Mouse (Mus musculus) spleen, postnatal 10 days (tissue): ENCODE measurements around the gene Negr1.

Experiments used
- DNase-seq, 2 experiments: peaks; one replicate each; pipeline ENCODE4 v3.0.0; 2021 to 2022; ENCODE audit warnings: low spot score in 2 of 2

The Negr1 gene

DNA sequence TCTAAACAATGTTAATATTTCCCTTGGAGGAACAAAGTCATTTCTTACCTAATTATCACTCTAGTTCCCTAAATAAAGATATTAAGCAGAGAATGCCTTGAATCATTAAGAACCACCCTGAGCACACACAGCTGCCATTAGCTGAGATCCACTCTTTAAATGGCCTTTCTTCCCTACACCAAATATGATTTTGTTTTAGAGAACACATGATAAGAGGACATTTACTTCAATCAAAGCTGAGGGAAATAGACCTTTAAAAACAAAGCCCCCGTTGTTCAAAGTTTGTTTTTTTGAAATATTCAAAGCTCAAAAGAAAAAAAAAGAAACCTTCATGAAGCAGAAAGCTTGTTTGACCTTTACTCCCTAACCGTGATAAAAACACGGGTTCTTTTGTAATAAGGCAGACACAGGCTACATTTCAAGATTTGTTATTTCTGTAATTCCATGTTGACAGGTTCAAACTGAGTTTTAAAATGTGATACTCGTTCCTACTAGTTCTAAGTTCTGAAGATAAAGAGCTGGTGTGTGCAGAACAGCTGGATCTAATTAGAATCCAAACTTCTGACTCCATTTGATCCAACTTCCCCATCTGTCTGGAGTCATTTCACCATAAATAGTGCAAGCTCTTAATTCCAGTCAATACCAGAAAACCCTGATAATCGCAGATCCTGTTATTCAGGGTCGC lies 544.1 kb downstream of the Negr1 start:
- DNase-seq = no peak

DNA sequence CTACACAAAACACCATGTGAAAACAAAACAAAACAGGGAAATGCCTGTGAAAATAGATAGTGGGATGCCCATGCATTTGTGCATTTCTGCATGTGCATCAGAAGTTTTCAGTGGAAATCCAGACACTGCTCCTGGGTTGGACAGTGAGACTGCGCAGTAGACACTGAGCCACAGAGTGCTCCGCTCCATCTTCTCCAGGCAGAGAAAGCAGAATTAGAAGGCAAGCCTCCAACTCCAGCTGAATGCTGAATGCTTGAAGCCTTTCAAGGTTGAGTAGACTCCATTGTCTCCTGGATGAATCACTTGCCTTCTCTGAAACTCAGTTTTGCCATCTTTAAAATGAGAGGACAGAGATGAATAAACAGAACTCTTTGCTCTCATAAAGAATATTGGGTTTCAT lies 546.6 kb downstream of the Negr1 start:
- DNase-seq = no peak

DNA sequence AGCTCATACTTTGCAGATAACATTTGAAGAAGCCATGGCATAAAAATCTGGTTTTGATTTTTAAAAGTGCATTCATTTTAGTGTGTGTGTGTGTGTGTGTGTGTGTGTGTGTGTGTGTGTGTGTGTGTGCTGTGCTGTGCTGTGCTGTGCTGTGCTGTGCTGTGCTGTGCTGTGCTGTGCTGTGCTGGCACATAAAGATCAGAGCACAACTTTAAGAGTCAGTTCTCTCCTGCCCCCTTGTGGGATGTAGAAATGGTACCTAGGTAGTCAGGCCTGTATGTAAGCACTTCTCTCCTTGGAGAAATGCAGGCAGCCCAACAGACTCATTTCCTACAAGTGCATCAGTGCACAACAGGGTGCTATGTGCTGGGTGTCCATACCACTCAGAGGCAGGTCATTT lies 547.7 kb downstream of the Negr1 start:
- peak in 1 of 2 experiments; percentile 39 for DNase-seq

DNA sequence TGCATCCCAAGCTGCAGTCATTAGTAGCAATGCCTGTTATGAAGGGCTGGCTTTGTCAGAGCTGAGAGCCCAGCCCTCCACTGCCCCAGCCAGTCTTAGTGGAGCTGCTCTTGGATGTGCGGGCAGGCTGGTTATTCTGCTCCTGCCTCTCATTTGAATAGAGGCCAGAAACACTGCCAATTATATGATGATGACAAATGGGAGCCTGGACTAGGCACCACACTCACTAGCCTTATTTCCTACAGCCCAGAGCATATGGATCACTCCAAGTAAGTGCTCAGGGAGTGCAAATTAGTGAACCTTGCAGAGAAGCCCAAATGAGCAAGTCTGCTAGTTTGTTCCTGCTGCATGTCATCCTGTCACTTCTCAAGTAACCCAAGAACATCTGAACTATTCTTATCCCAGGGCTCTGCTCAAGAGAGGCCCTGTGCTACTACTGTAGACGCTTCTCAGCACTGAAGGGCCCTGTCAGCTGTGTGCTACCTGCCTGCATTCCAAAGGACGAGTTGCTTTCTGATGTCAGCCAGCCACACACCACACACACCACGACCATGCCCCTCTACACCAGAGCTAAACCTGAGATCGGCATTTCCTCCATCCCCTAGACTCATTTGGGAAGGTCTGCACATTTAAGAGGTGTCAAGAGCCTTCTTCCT lies 553.6 kb downstream of the Negr1 start:
- DNase-seq = no peak

DNA sequence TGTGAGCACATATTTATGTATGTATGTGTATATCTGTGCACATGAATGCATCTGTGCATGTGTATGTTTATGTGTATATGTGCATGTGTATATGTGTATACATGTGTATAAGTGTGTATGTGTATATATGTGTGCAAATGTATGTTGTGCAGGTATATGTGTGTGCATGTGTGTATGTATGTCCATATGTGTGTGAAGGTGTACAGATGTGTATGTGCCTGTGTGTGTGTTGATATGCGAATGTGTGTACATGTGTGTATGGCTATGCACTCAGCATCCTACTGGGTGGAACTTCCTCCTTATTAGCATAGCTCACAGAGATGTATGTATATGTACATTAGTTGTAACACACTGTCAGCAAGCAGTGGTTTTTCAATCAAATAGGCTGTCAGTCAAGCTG lies 554.4 kb downstream of the Negr1 start:
- DNase-seq = no peak

DNA sequence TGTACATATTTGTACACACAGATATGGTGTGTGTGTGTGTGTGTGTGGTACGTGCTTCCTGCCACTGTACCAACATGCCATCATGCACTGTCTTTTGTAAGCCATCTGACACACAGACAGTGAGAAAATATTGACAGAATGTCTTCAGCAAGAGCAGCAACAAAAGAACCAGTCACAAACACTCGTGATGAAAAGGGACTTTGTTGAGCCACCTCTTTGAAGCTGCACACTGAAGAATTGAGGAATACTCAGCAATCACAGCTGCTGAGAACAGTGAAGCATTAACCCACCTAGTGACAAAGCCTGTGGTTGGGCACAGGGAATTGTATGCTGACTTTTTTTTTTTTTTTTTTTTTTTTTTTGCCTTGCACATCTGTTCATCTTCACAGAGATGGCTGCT lies 558.3 kb downstream of the Negr1 start:
- DNase-seq = no peak

DNA sequence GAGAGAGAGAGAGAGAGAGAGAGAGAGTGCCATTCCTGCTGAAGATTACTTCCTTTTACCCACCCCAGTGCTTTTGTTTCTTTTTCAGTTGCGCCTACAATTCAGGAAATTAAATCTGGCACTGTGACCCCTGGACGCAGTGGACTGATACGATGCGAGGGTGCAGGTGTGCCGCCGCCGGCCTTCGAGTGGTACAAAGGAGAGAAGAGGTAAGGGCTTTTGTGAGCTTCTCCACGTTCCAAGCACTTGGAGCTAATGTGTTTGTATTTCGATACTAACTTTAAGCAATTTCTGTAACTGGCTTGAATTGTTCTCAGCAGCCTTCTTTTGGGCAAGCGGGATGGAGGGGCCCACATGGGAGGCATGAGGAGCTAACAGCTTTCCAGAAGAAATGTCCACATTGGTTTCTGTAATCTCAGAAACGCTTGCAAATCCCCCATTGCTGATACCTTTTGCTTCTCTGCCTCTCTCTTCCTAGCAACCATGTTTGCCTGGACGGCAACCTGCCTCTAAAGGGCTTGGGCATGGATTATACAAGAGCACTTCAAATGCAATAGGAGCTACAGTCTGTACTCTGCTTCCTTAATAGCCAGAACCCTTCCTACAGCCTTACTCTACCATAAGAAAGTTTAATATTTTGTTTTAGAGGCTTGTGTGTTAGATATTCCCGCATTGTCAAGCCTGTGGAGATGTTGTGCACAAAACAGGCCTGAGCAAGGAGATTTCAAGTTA lies 584.7 kb downstream of the Negr1 start:
- DNase-seq = no peak

DNA sequence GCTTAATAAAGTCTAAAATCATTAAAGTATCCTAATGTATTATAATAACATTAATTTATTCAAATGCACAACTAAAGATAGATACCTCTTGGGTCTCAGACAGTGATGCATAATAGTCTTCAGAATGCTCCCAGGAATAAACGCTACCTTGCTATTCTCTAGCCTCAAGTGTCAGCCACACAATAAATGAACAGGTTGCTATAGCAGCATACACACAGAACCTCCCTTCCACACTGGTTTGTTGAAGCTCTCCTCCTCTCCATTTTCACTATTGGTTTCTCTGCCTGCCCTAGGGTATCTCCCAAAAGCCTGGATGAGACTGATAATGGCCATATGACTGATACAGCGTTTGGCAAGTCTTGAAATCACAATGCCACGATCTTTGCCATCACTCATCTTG lies 593.3 kb downstream of the Negr1 start:
- no peak for DNase-seq

DNA sequence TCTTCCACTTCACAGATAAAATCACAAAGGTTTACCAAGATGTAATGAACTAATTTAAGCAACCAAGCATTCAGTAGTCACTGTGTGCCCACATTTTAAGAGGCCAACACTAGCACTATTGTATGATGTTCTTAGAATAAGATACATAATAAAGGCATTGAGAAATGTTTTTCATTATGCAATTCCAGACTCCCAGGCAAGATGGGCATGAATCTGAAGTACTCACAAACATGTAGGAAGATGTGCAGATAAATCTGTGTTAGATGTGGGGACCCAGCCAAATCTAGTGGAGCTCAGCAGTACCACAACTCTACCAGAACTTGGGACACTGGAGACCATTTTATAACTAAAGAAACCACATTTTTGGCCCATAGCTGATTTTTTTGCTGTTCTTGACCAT lies 593.9 kb downstream of the Negr1 start:
- DNase-seq = no peak

DNA sequence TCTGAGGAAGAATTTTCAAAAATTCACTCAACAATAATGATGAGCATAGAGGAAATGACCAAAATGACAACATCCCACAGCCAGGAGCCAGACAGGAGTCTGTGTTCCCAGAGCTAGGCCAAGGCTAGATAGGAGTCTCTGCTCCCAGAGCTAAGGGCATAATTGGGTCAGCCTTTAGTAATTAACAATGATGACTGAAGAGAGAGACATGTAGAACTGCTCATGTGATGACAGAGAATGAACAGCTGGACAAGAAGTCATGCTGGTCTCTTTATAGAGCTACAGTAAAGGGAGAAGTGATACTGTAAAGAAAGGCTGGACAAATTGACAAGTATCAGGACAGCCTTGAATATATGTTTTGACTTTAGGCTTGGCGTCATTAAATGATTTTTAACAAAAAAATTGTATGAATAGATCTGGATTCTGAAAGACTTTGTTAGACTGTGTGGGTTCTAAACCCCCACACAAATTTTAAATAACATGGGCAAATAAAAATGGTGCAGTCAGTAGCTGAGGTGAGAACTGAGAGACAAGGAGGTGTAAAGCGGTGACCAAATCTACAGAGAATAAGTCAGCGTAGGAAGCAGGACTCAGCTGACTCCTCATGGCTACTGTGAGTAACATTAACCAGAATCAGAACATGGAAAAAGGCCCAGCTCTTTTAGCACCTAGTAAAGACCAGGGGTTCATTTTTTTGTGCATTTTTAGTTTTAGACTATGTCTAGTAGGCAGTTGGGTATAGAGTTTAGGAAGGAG lies 603.4 kb downstream of the Negr1 start:
- no peak for DNase-seq

DNA sequence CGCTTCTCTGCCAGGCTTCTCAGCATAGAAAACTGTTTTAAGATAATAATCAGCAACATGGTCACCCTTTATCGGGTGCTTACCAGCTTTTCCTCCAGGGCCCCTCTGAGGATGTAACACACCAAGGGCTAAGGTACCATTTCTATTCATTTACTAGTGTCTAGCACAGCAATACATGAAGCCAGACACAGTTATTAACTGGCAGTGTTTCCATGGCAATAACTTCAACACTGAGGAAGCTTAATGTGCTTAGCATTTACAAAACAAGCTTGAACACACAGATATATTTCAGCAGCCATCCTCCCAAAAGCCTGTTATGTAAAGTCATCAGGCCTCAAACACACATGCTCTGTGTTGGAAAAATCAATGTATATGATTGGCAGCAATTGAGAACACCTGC lies 620.4 kb downstream of the Negr1 start:
- DNase-seq = no peak

DNA sequence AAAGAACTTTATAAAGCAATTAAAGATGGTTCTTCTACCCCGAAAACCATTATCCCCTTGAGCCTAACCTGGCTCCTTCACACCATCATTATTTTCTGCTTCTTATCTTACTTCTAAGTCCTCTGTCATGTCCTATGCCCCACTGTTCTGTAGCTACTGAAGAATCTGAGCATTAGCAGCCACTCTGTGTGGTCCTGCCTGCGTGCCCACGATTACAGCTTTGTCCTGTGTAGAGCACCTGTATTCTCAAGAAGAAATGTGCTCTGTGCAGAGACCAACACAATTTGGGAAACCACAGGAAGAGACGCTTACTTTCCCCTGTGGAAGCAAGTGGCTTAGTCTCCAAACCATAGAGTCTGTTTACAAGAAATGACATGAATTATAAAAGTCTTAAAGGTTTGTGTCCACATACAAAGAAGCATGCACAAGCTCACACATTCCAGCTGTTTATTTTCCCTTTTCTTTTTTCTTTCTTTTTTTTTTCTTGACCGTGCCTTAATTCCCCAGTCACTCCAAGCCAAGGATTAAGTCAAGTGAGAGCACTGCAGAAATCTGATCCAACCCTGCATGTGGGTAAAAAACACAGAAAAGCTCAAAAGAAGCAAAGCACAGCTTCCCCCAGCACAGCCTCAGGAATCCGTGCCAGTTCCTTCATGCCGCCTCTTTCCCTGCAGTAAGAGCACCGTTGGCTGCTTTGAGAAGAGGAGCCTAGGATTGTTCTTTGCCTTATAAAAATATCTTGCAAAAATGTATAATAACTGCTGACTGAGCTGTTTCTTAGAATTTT lies 627.5 kb downstream of the Negr1 start:
- DNase-seq = no peak

DNA sequence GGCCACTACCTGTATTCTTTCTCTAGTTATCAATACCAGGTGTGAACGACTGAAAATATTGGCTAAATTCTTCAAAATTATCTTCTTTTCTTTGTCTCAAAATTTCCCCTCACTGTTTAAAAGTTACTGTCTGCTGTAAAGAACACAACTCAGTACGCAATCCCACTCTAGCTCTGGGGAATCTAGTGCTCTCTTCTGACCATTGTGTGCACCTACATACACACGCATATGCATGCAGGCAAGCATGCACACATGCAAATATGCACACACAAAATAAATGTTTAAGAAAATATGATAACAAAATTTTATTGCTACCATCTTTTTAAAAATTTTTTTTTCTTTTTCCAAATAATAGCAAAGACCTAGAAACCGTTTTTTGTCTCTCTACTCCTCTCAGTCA lies 628.2 kb downstream of the Negr1 start:
- no peak for DNase-seq

DNA sequence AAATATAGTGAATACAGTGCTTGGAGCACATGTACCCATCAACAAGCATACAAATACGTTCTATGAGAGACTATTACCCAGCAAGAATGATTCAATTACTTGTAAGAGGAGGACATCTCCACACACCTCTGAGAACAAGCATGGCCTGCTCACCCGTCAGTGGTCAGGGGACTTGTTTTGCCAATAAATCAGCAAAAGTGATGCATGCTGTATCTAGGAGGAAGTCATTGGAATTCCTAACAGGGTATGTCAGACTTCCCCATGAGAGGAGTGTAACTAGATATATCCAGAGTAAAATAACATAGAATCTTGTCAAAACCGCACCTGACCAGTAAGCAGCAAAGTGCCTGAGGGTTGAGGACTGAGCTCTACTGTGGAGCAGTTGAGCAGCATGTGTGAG lies 629.0 kb downstream of the Negr1 start:
- DNase-seq = no peak

DNA sequence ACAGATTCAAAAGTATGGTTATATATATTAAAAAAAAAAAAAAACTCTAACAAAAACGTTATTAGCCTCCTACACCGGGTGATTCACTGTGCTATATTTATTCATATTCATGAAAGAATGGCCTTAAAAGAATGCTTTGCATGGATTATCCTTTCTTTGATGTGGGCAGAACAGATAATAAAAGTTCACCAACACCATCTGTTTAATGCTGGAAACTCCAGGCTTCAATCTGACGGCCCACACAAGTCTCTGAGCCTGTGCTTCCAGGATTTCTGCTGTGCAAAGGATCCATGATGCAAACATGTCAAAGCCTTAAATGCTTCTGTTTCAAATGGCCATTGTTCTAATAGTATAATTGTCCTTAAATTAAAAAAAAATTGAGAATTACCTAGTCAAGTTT lies 630.4 kb downstream of the Negr1 start:
- DNase-seq = no peak

DNA sequence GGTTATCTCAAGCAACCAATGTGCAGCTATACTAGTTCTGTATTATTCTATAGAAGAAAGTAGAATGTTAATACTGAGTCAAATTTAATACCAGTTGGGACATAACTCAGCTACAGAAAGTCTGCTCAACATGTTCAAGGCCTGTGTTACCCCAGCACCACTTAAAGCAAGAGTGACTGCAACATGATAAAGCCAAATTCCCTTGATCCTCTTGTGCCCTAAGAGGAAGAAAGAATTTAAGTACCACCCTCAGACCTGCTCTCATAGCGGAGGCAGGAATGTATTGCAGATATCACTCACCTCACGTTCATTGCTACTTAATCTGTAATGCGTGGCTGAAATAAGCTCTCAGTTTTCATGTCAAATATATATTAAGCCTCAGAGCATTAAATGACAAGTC lies 631.5 kb downstream of the Negr1 start:
- no peak for DNase-seq

DNA sequence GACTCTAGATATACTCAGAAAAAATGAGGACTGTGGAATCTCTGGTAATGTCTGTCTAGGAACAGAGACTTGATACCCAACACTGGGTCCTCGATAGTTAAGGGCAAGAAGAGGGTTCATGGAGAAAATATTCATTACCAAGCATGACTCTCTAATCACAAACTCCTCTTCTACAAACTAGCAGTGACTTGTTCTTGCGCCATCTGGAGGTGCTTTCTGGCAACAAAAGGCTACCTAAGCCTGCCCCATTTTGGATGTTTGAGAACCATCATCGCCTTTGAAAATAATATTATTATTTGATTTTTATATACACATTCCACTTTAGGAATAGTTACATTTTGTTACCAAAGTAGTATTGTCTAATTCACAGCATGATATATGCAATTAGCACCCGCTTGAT lies 637.1 kb downstream of the Negr1 start:
- DNase-seq = no peak

DNA sequence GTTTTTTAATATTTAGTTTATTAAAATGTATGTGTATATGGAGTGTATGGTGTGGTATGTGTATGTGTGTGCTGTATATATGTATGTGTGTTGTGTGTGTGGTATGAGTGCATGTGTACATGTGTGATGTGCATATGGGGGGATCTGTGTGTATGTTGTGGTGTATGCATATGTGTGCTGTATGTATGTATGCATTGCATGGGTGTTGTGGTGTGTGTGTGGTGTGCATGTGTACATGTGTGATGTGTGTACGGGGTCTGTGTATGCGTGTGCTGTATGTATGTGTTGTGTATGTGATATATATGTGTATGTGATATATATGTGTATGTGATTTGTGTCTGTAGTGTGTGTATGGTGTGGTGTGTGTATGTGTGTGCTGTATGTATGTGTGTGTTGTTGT lies 640.1 kb downstream of the Negr1 start:
- DNase-seq = no peak

DNA sequence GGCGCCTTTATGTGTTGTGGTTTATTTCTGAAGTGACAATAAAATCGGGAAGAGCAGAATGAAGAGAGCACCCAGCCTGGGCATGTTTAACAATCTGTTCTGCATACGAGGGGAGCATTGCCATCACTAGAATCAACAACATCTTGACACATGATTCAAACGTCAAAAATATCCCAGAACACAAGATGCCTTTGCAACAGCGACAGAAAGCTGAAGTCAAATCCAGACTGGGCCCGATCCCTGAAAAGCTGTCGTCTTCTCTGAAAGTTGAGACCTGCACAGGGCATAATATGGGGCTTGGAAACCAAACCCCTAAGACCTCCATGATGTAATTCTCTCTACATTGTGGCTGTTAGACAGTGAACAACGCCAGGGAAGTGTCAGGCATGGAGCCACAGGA lies 642.0 kb downstream of the Negr1 start:
- no peak for DNase-seq

DNA sequence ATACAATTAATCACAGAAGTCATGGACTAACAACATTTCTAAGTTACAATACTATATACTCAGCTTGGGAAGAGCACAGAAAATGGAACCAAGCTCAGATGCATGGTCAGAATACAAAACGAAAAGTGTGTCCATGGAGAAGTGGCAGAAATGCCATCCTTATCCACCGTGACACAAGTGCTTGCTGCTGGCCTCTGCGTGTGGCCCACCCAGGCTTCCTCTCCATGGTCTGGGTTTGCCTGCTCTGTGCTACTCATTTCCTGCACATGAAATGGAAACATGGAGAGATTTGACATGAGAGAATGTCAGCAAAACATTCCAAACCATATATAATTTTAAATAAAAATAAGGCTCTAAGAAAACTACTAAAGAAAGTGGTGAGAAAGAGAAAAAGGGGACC lies 645.2 kb downstream of the Negr1 start:
- no peak for DNase-seq

DNA sequence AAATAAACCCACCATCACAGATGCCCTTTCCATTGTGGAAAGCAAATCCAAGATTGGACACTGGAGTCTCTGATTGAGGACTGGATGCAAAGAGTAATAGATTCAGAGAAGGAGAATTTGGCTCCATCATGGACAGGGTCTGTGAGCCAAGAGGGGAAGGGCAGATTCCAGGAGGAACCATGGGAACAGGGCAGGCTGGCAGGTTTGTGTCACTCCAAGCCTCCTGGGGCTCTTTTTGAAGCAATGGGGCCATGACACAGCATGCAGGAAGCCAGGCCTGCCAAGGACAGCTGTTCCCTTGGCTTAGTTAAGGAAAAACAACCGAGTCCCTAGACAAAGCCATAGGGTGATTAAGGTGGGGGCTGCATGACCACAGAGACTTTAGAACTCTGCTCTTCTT lies 647.4 kb downstream of the Negr1 start:
- no peak for DNase-seq

DNA sequence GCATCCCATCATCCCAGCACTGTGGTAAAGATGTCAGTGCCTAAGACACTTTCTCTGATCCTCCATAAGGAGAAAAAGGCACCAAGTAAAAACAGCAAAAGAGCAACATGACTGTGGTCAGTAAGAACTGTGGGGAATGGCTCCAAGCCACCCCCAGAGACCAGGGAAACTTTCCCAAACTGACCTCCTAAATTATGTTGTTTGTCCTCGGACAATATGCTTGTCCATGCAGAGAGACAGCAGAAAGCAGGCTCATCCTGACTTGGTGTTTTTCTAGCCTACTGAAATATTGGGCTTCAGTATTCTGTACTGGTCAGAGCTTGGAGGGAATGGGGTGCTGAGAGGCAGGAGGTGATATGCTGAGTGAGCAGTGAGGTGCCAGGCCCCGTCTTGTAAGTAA lies 647.8 kb downstream of the Negr1 start:
- DNase-seq = no peak
